Mouse (Mus musculus) thymus, postnatal 0 days (tissue): ENCODE measurements around the gene Mxd3. TPM values are rescaled to one million over a fixed set of nuclear protein-coding genes. Genes with fewer than 3 reads are reported as not detected.

Source experiments
- DNase-seq: peaks from one replicate; pipeline ENCODE4 v3.0.0-alpha.2; 2015; ENCODE audit warnings: low spot score
- polyA plus RNA-seq: library from polyadenylated mRNA; unstranded; fragments of >200 nt; fragmentation: Nextera tagmentation; extraction: Ambion mirVana; gene quantifications from 2 replicates; pipeline ENCODE4 v1.2.1, GENCODE M21; 2015

Gene Mxd3
- polyA plus RNA-seq, 1 experiment from 2014 or later, result 66.6 TPM

GRCm38 (mm10) chr13:55332331-55332730 is 2.7 kb upstream of the Mxd3 start:
- DNase-seq, result no peak

GRCm38 (mm10) chr13:55330567-55331400 is 1.2 kb upstream of the Mxd3 start:
- no peak for DNase-seq

- no peak for DNase-seq
Measured at GRCm38 (mm10) chr13:55329109-55329682, 427 bp downstream of the Mxd3 start.

- no peak for DNase-seq
Measured at GRCm38 (mm10) chr13:55328641-55329040, 982 bp downstream of the Mxd3 start.

GRCm38 (mm10) chr13:55328171-55328570 is 1.5 kb downstream of the Mxd3 start:
- DNase-seq, result no peak

- DNase-seq, result peak; percentile 90
Measured at GRCm38 (mm10) chr13:55327633-55328032, 2.0 kb downstream of the Mxd3 start.

- DNase-seq, result no peak
Measured at GRCm38 (mm10) chr13:55327169-55327568, 2.5 kb downstream of the Mxd3 start.

- DNase-seq, result no peak
Measured at GRCm38 (mm10) chr13:55325596-55325995, 4.0 kb downstream of the Mxd3 start.

GRCm38 (mm10) chr13:55322130-55322825 is 7.3 kb downstream of the Mxd3 start:
- peak; percentile 56 for DNase-seq

- DNase-seq, result peak; percentile 94
Measured at GRCm38 (mm10) chr13:55321434-55322129, 8.0 kb downstream of the Mxd3 start, which contains the start of gene Rab24. Rab24 (minus strand) TSS chr13:55321946.

GRCm38 (mm10) chr13:55319931-55320533 is 9.6 kb downstream of the Mxd3 start, which contains the start of gene Prelid1:
Prelid1 (plus strand) TSS chr13:55320500.
- no peak for DNase-seq

GRCm38 (mm10) chr13:55318351-55318750 is 11.3 kb downstream of the Mxd3 start:
- DNase-seq, result no peak

- no peak for DNase-seq
Measured at GRCm38 (mm10) chr13:55314891-55315412, 14.7 kb downstream of the Mxd3 start.

GRCm38 (mm10) chr13:55313051-55313450 is 16.6 kb downstream of the Mxd3 start:
- DNase-seq, result no peak

- DNase-seq, result no peak
Measured at GRCm38 (mm10) chr13:55312028-55312630, 17.5 kb downstream of the Mxd3 start.

- DNase-seq, result no peak
Measured at GRCm38 (mm10) chr13:55300913-55301312, 28.7 kb downstream of the Mxd3 start.

- DNase-seq, result no peak
Measured at GRCm38 (mm10) chr13:55296760-55297159, 32.9 kb downstream of the Mxd3 start.

- DNase-seq, result peak; percentile 8
Measured at GRCm38 (mm10) chr13:55288854-55289253, 40.8 kb downstream of the Mxd3 start.

GRCm38 (mm10) chr13:55277646-55278045 is 52.0 kb downstream of the Mxd3 start:
- DNase-seq, result no peak

- no peak for DNase-seq
Measured at GRCm38 (mm10) chr13:55277203-55277602, 52.4 kb downstream of the Mxd3 start.
